Mouse (Mus musculus) left cerebral cortex, adult 18-20 months (tissue): ENCODE results near the gene Trmt10b. TPM values are rescaled to one million over a fixed set of nuclear protein-coding genes. Genes with fewer than 3 reads are reported as not detected.
A peak's percentile ranks its signal among the peaks of the same experiment; 100 is the strongest.

Experiments
- DNase-seq, 2 experiments: peaks; one replicate each; pipeline ENCODE4 v3.0.0; 2021 to 2022; ENCODE audit warnings: low spot score in 2 of 2, mixed read lengths in 1 of 2
- long read RNA-seq, 2 experiments: library from polyadenylated mRNA; stranded (forward); transcript quantifications; one replicate each; pipeline ENCODE4 v2.0.0; 2021
- total RNA-seq, 2 experiments: library from RNA; stranded (reverse); gene quantifications; 2 replicates each; pipeline ENCODE4 v1.2.3; 2021

Trmt10b gene
- total RNA-seq = 10 to 100 TPM; 11.6 to 16.0 TPM
- long read RNA-seq, experiment 1, transcript Trmt10b-201 (9 exons, 2,064 nt) = major isoform, 20 of 38 reads
- long read RNA-seq, experiment 1, partial matches to known transcripts = 5 of 38 reads
- long read RNA-seq, experiment 1, other reads (novel, unspliced or antisense) = 13 of 38 reads
- long read RNA-seq, experiment 2, transcript Trmt10b-201 (9 exons, 2,064 nt) = major isoform, 9 of 17 reads
- long read RNA-seq, experiment 2, partial matches to known transcripts = 0 of 17 reads
- long read RNA-seq, experiment 2, other reads (novel, unspliced or antisense) = 8 of 17 reads

GRCm38 (mm10) chr4:45296662-45297564 lies at the start of gene Trmt10b:
Gene Trmt10b (plus strand): TSS chr4:45297127.
- DNase-seq = peak; percentile 62 to 67

GRCm38 (mm10) chr4:45251265-45251664 lies 45.7 kb upstream of the Trmt10b start:
- DNase-seq = no peak

DNA sequence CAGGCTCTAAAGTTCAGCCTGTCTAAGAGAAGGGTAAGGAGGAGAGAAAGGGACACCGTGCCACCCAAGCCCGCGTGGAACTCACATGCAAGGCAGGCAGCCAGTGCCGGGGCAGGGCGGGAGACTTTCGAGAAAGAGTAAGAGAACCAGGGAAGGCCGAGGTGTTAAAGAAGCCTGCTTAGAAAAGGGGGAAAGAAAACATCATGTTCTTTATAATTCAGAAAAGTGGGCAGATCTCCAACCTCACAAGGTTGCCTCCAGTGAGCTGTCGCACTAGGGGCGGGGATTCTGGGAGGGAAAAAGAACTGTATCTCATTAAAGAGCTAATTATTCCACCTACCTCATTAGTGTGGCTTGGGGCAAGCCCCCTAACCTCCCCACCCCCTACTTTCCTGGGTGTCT lies 44.1 kb upstream of the Trmt10b start:
- peak; percentile 8 to 12 for DNase-seq

DNA sequence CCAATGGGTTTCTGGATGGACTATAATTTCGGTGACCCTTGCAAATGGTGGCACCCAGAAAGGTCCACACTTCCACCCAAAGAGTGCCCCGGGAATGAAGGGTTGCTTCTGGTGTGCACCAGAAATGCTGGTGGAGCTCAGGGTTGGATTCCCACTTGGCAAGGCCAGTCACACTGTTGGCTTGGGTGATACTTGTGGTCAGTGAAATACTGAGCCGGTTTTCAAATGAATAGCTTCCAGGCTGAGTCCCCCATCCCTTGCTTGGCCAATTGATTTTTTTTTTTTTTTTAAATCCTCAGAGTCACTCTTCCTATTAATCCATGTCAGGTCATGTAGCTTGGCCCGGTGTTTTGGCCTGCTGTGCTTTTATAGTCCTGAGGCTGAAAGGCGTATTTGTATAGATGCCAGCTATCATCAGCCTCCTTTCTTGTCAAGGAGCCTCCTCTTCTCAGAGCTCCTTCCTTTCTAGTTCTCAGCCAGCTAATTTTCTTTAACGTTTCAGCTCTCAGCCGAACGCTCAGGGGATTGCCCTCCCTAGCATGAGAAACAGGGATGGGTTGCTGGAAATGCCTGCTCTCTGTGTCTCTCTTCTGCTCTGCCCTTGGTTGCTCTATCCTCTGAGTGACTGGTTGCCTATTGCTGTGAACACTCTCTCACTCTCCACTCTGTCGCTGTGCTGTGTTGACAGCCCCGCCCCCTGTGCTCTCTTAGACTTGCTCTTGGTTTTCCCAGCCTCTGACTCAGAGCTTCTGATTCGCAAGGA lies 42.9 kb upstream of the Trmt10b start:
- DNase-seq = peak in 1 of 2 experiments; percentile 15

- DNase-seq = no peak
These were observed 37.6 kb upstream of the Trmt10b start for GRCm38 (mm10) chr4:45259232-45259832.

DNA sequence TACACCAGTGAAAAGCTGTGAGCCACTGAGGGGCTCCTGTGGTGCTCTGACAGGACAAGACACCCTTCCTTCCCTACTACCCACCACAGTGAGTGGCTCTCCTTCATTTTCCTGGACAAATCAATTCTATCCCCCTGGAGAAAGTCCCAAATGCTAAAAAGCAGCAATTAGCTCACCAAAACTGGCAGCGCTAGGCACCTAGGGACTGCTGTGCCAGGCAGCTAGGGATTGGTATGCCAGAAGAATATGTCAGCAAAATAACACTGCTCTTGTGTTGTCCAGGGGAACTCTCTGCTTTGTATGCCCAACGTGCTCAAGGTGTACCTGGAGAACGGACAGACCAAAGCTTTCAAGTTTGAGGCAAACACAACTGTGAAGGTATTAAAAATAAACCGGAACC lies 35.4 kb upstream of the Trmt10b start:
- DNase-seq = no peak

DNA sequence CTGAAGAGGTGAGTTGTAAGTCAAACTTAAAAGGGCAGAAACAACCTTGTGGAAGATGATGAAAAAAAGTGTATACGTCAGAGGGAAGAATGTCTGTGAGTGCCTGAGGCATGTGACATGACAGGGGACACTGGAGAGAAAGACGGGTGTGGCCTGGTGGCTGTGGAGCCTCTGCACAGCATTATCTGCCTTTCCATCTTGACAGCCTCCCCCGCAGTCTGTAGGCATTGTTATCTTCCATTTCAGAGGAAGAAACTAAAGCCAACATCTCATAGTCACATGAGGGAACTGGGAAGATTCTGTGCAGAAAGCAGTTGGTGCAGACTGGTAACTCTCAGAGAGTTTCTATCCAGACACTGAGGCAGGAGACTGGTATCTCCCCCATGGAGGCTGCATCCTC lies 29.0 kb upstream of the Trmt10b start:
- no peak for DNase-seq

GRCm38 (mm10) chr4:45271041-45271452 lies 25.9 kb upstream of the Trmt10b start:
- no peak for DNase-seq

DNA sequence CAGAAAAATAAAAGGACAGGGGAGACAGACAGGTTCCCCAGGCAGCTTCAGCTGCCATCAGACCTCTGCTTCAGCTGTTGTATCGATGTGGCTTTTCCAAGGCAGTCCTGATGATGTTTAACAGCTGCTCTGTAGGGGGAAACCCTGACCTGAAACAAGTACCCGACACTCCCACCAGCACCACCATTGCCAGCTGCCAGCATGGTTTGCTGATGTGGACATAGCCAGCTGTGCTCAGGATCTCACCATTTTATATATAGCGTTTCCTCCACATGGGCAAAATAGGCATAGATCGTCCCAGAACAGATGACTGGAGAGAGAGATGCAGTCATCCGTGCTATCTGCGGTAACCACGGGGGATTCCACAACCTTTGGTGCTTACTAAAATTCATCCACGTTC lies 21.2 kb upstream of the Trmt10b start:
- DNase-seq = no peak

DNA sequence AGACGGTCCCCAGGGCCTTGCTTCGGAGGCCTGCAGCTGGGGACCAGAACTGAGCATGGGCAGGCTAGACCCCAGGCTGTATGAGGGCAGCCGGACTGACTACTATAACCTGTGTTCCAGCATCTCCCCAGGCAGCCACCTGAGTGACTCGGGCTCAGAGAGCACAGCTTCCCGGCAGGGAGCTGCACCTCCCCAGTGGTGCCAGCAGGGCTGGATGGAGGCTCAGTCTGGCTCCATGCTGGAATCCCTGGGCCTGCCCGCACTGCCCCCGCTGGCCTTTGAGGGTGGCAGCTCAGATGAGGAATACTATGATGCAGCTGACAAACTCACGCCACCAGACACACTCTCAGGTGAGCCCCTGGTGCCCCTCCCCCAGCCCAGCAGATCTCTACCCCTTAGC lies 17.6 kb upstream of the Trmt10b start:
- DNase-seq = no peak

GRCm38 (mm10) chr4:45279981-45280548 lies 16.9 kb upstream of the Trmt10b start:
- DNase-seq = peak; percentile 51 to 63

- no peak for DNase-seq
These were observed 10.6 kb upstream of the Trmt10b start for GRCm38 (mm10) chr4:45286318-45286717.

DNA sequence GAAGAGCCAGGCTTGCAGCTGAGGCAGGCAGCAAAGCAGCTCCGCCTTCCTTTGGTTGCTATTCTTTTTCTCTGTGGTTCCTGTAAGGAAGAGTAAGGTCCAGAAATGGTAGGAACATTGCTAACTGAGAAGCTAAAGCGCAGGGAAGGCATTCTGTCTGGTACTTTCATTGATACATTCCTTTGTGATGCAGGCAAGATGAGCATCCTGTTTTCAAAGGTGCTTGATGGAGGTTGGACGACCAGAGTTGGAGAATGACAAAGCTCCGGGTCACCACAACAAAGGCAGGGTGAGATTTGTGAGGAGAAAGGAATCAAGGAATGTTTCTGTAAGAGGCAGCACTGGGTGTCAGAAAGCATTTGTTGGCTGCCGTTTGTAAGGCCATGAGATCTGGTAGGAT lies 9.0 kb upstream of the Trmt10b start:
- no peak for DNase-seq

DNA sequence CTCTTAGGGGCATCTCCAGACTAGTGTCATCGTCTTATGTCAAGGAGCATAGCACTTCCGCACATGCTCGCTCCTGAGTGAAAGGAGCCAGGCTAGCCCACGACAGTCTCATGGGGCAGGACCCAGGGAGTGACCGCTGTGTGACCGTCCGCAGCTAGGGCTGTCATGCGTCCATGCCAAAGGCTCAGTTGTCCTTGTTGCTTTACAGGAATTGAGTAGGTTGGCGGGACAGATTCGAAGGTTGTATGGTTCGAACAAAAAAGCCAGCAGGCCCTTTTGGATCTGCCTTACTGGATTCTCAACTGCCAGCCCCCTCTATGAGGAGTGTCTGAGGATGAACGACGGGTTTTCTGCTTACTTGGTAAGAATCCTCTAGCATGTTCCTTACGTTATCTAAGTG lies 8.6 kb downstream of the Trmt10b start:
- no peak for DNase-seq

DNA sequence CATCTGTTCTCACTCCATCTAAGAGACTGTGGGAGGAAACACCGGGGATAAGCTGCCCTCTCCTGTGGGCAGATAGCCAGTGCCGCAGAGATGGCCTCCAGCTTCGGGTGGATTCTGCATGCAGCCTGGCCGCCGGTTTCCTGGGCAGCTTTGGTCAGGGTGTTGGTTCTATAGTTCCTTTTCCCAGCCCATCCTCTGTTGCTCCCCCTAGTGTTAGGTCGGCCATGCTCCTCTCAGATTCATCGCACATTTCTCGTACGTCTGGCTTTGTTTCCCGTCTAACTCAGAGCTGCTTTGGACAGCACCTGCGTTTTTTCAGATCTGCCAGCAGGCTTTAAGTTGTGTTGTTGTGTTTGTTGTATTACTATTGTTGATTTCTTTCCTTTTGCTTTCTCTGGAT lies 11.1 kb downstream of the Trmt10b start:
- peak in 1 of 2 experiments; percentile 24 for DNase-seq

DNA sequence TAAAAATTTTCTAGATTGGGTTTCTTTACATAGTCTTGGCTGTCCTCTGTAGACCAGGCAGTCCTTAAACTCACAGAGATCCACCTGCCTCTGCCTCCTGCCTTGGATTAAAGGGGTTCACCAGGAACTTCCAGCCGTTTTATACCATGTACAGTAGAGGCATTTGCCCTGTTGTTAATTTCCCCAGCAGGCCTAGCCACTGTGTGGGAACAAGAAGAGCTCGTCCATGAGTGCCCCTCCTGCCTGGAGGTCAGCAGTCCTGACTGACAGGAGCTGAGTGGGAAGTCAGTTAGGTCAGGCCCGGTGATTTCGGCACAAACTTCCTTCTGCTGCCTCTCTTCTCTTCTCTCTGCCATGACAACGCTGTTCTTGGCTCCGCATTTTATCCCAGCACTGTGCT lies 11.7 kb downstream of the Trmt10b start:
- no peak for DNase-seq

DNA sequence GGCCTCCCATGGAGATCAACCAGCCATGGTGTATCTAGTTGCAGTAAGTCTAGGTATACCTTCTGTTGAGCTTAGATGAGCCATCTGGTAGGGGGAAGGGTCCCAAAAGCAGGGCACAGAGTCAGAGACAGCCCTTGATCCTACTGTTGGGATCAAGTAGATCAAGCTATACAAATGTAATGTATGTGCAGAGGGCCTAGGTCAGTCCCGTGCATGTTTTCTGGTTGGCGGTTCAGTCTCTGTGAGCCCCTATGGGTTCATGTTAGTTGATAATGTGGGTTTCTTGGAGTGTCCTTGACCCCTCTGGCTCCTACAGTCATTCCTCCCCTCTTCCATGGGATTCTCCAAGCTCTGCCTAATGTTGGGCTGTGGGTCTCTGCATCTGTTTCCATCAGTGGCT lies 14.1 kb downstream of the Trmt10b start:
- no peak for DNase-seq

GRCm38 (mm10) chr4:45320159-45320816 lies 23.4 kb downstream of the Trmt10b start:
- DNase-seq = peak; percentile 82 to 89

DNA sequence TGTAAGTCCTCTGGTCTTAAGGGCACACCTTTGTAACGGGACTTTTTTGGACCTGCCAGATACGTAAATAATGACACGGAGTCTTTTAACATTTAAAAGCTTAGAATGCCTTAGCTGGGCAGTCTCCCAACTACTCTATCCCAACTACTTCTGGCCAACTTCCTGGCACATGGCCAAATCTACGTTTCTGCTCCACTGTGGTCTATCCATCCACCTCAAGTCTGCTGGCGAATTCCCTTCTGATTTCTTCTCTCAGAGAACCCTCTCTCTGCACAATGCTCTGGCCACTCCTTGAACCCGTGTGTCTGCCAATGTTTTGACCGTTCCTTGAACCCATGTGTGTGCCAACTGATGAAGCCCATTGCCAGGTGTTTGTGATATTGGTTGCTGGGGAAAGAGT lies 34.2 kb downstream of the Trmt10b start:
- DNase-seq = no peak

DNA sequence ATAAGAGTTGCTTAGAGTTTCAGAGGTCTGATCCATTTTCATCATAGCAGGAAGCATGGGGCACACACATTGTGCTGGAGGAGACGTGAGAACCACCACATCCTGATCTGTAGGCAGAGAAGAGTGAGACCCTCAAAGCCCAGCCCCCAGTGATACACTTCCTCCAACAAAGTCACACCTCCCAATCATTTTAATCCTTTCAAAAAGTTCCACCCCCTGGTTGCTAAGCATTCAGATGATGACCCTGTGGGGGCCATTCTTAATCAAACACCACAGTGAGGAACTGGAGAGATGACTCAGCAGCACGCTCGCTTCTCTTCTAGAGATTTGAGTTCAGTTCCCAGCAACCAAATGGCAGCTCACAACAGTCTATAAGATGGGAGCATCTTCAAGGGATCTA lies 35.5 kb downstream of the Trmt10b start:
- DNase-seq = no peak
